Mouse (Mus musculus): Measurements from ENCODE around the gene Ano6.

GRCm38 (mm10) chr15:95966979-95967378 is 176.3 kb downstream of the Ano6 start:
- TF ChIP-seq CTCF (IDR thresholded peaks at IDR 0.05; ENCODE audit: low read depth) (no peak), EP300 (IDR thresholded peaks at IDR 0.05; ENCODE audit: low read depth) (no peak)
